Mouse (Mus musculus) kidney, embryonic 14.5 days (tissue): ENCODE data around the gene Gm5286. TPM values are rescaled to one million over a fixed set of nuclear protein-coding genes. Genes with fewer than 3 reads are reported as not detected.
"Not testable (repeated sequence)": the region's sequence is repeated elsewhere in the genome, so short reads cannot be mapped to it uniquely, and the experiment has no call there.

ENCODE experiments used
- ATAC-seq: fragments of 200-750 bp; cut with Nextera tagmentation; 2 replicates; pipeline ENCODE4 v1.8.0; 2017; ENCODE audit warnings: moderate number of reproducible peaks, mild to moderate bottlenecking, moderate TSS enrichment, moderate library complexity; ENCODE audit not compliant: low FRiP score, low TSS enrichment
- H3K27ac ChIP-seq: fragments of 300-500 bp; sonication (generic); 2 replicates; pipeline ENCODE4 v1.5.1; 2014; ENCODE audit warnings: low read depth, mild to moderate bottlenecking, low read length, moderate library complexity, mixed read lengths
- H3K27me3 ChIP-seq: fragments of 300-500 bp; sonication (generic); 2 replicates; pipeline ENCODE4 v1.6.1; 2014; ENCODE audit warnings: mild to moderate bottlenecking, low read length; ENCODE audit not compliant: control insufficient read depth, insufficient read depth
- H3K36me3 ChIP-seq: fragments of 300-500 bp; sonication (generic); 2 replicates; pipeline ENCODE4 v1.6.1; 2014; ENCODE audit warnings: low read length, mixed read lengths; ENCODE audit not compliant: control insufficient read depth, insufficient read depth
- H3K4me1 ChIP-seq: fragments of 300-500 bp; sonication (generic); 2 replicates; pipeline ENCODE4 v1.6.1; 2014; ENCODE audit warnings: low read length, mixed read lengths; ENCODE audit not compliant: control insufficient read depth, insufficient read depth
- H3K4me2 ChIP-seq: fragments of 300-500 bp; sonication (generic); replicated peaks from 2 replicates; pipeline ENCODE4 v1.6.1; 2014; ENCODE audit warnings: low read depth, mild to moderate bottlenecking, low read length
- H3K4me3 ChIP-seq: fragments of 300-500 bp; sonication (generic); 2 replicates; pipeline ENCODE4 v1.5.1; 2014; ENCODE audit warnings: mild to moderate bottlenecking, low read length
- H3K9ac ChIP-seq: fragments of 300-500 bp; sonication (generic); 2 replicates; pipeline ENCODE4 v1.6.1; 2014; ENCODE audit warnings: low read depth, mild to moderate bottlenecking, low read length, moderate library complexity
- H3K9me3 ChIP-seq: fragments of 300-500 bp; sonication (generic); 2 replicates; pipeline ENCODE4 v1.6.1; 2016; ENCODE audit warnings: low read length; ENCODE audit not compliant: control insufficient read depth
- WGBS: fragments of 180-500 bp; shearing (Covaris S2); extraction: QIAGEN DNeasy Blood & Tissue Kit; methylation state at CpG from one replicate; pipeline ENCODE4 v1.1.7; 2014; 5-methylcytosine and 5-hydroxymethylcytosine counted together
- polyA plus RNA-seq: library from polyadenylated mRNA; unstranded; fragments of >200 nt; fragmentation: Nextera tagmentation; extraction: Ambion mirVana; gene quantifications from 2 replicates; pipeline ENCODE4 v1.2.1, GENCODE M21; 2014

The Gm5286 gene
- polyA plus RNA-seq, result not detected in 2 replicates

DNA sequence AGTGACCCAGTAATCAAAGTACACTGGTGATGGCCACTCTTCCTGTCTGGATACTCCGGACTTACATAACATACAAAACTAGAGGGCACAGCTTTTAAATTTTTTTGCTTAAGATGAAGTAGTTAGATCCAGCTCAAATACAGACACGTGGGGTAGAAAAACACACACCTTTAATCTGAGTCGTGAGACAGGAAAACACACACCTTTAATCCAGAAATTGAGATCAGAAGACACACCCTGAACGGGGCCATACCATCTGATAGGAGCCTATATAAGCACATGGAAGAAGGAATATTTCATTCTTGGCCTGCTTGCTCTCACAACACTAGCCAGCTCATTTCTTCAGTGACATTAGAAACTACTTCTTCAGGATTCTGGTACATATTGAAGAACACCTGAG is at the start of gene Gm5286:
Gm5286 (plus strand) TSS at position 301 of the 400 bp plus-strand sequence.
- H3K4me2 ChIP-seq, H3K9me3 ChIP-seq, H3K4me3 ChIP-seq, H3K27me3 ChIP-seq, ATAC-seq, H3K27ac ChIP-seq, H3K4me1 ChIP-seq, H3K36me3 ChIP-seq, H3K9ac ChIP-seq: not testable (repeated sequence)
- 94% methylated on average over 1 of the region's 4 CpGs for WGBS

DNA sequence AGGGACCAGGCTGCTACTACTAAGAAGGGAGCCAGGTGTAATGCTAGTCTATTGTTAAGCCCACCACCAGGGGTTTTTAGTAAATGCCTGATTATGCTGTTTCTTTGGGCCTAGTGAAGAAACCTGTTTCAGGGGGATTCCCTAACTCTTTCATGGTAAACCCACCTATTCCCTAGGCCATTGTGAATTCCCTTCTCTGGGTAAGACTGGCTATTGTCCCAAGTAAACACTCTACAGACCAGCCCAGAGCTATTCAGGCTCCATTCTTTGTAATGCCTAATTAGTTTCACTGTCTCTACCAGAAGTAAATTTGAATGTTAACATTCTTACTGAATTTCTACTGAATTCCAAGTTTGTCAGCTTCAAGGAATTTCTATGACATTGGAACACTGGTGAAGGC is 29.2 kb upstream of the Gm5286 start:
- not testable (repeated sequence) for H3K4me1 ChIP-seq, H3K4me2 ChIP-seq, H3K36me3 ChIP-seq, H3K27me3 ChIP-seq, H3K9me3 ChIP-seq, H3K9ac ChIP-seq, H3K4me3 ChIP-seq, ATAC-seq, H3K27ac ChIP-seq

DNA sequence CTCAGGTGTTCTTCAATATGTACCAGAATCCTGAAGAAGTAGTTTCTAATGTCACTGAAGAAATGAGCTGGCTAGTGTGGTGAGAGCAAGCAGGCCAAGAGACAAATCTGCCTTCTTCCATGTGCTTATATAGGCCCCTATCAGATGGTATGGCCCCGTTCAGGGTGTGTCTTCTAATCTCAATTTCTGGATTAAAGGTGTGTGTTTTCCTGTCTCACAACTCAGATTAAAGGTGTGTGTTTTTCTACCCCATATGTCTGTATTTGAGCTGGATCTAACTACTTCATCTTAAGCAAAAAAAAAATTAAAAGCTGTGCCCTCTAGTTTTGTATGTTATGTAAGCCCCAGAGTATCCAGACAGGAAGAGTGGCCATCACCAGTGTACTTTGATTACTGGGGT is 18.4 kb upstream of the Gm5286 start, which contains the start of gene Gm10696:
Gm10696 (minus strand) TSS at position 101 of the 400 bp plus-strand sequence.
- not testable (repeated sequence) for H3K4me3 ChIP-seq, H3K27me3 ChIP-seq, H3K9ac ChIP-seq, H3K27ac ChIP-seq, ATAC-seq, H3K9me3 ChIP-seq, H3K36me3 ChIP-seq, H3K4me1 ChIP-seq, H3K4me2 ChIP-seq
- 94% methylated on average over 1 of the region's 1 CpGs for WGBS

Other genes with a start within 250 kb of the Gm5286 start
- not detected in 2 replicates for gene Tdpoz5, start 235.4 kb upstream of the Gm5286 start, polyA plus RNA-seq
- not detected in 2 replicates for gene Gm9125, start 141.8 kb upstream of the Gm5286 start, polyA plus RNA-seq
- not detected in 2 replicates for gene Gm10697, start 124.1 kb upstream of the Gm5286 start, polyA plus RNA-seq
- gene Gm10696, start 18.5 kb upstream of the Gm5286 start, polyA plus RNA-seq, result not detected in 2 replicates
- not detected in 2 replicates for gene Gm4778, start 67.3 kb downstream of the Gm5286 start, polyA plus RNA-seq
- 10.2 and 12.0 TPM in 2 replicates for gene Them4, start 113.4 kb downstream of the Gm5286 start, polyA plus RNA-seq
- not detected in 2 replicates for gene Them5, start 145.4 kb downstream of the Gm5286 start, polyA plus RNA-seq
- 1.0 and 1.5 TPM in 2 replicates for gene C2cd4d, start 165.7 kb downstream of the Gm5286 start, polyA plus RNA-seq
- 3.4 and 6.1 TPM in 2 replicates for gene Rorc, start 176.1 kb downstream of the Gm5286 start, polyA plus RNA-seq
- gene Lingo4, start 201.8 kb downstream of the Gm5286 start, polyA plus RNA-seq, result 0.17 and 0.24 TPM in 2 replicates
- 13.1 and 13.3 TPM in 2 replicates for gene Tdrkh, start 216.6 kb downstream of the Gm5286 start, polyA plus RNA-seq
- 71.3 and 73.7 TPM in 2 replicates for gene Mrpl9, start 246.6 kb downstream of the Gm5286 start, polyA plus RNA-seq
- 0.28 and 0.40 TPM in 2 replicates for gene Oaz3, start 247.2 kb downstream of the Gm5286 start, polyA plus RNA-seq